Mouse (Mus musculus) kidney, adult 9 months (tissue): Measurements from ENCODE around the gene Pole2.
A peak's percentile ranks its signal among the peaks of the same experiment; 100 is the strongest.
"Not testable (repeated sequence)": the region's sequence is repeated elsewhere in the genome, so short reads cannot be mapped to it uniquely, and the experiment has no call there.

Experiments
- DNase-seq: peaks from one replicate; pipeline ENCODE4 v3.0.0; 2022

Pole2 gene

DNA sequence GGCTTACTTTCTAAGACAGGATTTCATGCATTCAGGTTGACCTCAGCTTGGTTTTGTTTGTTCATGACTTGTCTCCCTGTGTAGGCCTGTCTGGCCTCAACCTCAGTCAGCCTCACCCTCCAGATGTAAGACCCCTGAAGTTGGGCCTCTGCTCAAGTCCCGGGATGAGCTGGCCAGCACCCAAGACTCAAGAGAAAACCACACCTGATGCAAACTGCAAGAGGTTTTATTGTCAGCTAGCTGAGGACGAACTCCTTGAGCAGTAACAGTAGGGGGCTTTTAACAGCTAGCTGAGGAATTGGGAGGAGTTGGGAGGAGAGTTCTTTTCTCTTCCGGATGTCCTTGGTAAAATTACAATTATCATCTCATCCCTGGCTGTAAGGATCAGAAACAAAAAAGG lies 50.5 kb downstream of the Pole2 start:
- DNase-seq = no peak

DNA sequence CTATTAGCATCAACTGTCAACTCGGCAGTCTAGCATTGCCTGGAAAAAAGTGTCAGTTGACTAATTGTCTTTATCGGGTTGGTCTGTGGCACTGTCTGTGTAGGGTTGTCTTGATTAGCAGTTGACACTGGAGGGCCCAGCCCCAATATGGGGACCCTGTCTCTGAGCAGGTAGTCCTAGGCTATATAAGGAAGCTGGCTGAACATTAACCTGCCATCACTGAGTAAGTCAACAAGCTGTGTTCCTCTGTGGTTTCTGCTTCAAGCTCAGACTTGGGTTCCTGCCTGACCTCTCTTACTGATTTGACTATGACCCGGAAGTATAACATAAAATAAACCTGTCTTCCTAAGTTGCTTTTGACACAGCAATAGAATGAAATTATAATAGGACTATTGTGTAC lies 52.0 kb downstream of the Pole2 start:
- no peak for DNase-seq

DNA sequence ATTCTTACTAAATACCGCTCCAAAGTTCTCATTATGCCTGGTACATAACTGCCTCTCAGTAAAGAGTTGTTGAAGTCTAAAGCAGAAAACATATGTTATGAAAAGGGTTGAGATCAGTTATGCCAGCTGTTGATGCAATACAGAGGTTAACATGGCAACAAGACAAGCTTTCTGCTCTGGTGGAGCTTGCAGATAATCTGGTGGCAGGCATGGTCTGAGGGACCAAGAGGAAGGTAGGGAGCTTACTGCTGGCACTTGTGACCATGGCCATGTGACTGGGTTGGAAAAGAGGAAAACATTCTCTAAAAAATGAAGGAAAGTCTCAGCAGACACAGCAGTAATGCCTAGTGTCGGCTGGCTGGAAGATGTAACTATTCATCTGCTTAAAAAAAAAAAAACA lies 56.7 kb downstream of the Pole2 start:
- no peak for DNase-seq

DNA sequence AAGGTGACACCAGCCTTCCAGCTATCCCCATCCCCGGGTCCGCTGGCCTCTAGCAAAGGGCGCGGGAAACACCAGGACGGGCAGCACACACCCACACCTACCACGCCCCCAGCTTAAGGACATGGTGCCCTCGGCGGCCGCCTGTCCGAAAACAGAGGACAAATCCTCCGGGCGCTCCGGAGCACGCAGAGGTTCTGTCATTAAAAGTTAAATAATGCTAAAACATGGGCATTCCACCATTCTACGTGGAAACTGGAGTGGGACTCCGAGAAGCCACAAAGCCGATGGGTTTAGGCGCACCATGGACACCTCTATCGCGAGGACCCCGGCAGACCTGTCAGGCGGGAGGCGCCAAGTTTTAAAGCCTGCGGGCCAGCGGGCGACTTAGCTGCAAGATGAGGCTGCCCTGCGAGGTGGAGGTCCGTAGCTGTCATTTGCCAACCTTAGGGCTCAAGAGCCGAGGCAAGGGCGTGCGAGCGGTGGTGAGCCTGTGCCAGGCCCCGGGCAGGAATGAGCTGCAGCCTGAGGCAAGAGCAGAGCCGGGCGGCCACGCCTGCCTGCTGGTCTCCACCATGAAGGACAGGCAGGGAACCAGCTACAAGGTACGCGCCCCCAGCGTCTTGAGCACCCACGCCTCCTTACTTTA lies 59.4 kb downstream of the Pole2 start, which contains the start of gene Lrr1:
Gene Lrr1 (plus strand): TSS at position 354 of the 646 bp plus-strand sequence.
- peak; percentile 94 for DNase-seq

DNA sequence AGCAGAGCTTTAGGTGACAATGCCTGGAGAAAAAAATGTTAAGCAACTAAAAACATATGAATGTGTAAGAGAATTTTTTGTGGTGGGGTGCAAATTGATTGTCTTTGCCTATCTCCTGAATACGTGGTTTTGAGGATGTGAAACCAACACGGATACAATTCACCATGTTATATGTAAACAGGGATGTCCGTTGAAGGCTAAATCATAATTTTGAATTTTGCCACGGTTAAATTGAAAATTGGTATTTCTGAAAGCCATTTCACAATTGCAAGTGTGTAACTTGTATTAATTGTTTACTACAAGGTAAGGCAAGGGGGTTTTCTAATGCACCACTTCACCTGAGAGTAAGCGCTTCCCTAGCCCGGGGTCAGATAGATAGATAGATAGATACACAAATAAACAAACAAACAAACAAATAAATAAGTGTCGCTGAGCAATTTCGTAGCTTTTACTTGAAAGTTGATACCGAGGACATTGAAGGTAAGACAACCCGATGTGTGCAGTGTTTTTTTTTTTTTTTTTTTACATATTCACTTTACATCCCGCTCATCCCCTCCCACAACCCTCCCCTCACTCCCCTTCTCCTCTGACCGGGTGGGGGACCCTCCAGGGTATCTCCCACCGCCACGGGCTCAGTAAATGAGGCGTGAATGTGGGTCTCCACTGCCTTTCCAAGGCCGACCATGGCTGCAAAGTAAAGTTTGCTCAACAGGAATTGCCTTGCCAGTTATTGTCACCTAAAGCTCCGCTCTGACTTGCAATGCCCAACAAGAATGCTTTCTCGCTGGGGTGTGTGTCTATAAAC lies 60.1 kb downstream of the Pole2 start:
- DNase-seq = no peak

GRCm38 (mm10) chr12:69166861-69167581 lies 61.0 kb downstream of the Pole2 start:
- DNase-seq = not testable (repeated sequence)

DNA sequence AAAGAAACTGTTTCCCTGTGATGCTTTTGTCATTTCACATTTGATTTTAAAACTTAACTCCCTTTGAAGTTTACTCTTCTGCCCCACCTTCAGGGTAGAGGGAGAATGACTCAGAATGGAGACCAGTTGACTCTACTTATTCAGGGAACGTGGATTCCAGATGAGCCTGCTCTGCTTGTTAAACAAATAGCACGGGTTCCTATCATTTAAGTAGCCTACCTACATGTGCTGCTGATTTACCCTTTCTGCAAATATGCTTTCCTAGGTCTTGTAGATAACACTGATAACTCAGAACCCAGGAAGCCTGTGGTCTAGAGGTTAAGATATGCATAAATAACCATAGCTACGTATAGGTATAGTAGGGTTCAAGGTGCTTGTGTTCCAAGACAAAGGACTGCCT lies 63.1 kb downstream of the Pole2 start:
- no peak for DNase-seq

DNA sequence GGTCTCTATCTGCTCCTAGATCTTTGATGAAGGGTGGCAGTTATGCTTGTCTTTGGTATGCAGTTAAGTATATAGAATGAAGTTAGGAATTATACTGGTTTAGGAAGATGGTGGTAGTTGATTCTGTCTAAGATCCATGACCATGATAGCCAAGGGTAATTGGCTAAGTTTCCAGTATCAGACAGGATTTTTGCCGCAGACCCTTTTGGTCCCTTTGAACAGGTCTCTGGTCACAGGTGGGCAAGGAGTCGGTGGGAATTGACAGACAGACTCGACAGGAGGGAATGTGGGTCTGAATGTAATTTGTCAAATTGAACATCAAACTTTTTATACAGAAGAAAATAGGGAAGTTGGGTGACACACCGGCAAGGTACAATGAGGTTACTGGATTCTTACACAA lies 64.4 kb downstream of the Pole2 start:
- DNase-seq = not testable (repeated sequence)

GRCm38 (mm10) chr12:69160677-69161076 lies 67.3 kb downstream of the Pole2 start:
- not testable (repeated sequence) for DNase-seq

- DNase-seq = peak; percentile 75
Observed at GRCm38 (mm10) chr12:69159578-69159940, 68.4 kb downstream of the Pole2 start.

GRCm38 (mm10) chr12:69158765-69159577 lies 69.0 kb downstream of the Pole2 start, which contains the start of gene Rps29:
Gene Rps29 (minus strand): TSS chr12:69159186.
- peak; percentile 99 for DNase-seq

GRCm38 (mm10) chr12:69158366-69158764 lies 69.6 kb downstream of the Pole2 start:
- no peak for DNase-seq

- DNase-seq = no peak
Observed at GRCm38 (mm10) chr12:69157107-69157506, 70.9 kb downstream of the Pole2 start.

- no peak for DNase-seq
Observed at GRCm38 (mm10) chr12:69156436-69156835, 71.6 kb downstream of the Pole2 start.

DNA sequence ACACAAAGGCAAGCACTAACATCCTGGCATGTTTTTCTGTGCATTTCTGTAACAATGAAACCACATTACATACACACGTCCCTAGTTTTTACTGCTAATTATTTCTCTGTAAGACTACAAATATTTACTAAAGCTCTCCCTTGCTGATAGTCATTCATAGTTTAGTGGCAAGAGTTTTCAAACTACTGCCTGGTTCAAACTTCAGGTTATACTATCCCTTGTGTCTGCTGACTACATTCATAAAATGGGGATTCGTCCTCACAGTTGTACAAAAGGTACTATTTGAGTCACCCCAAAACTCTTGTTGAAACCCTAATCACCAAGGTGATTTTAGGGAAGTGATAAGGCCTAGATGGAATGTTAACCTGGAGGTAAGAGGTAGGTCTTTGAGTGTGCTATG lies 72.1 kb downstream of the Pole2 start:
- DNase-seq = no peak
